Mouse (Mus musculus) liver, adult 2 months (tissue): ENCODE measurements at regions not wholly inside any gene's neighbourhood (a gene's known extent, or its start where the extent isn't known, plus 50 kb on each side); places are given as distances from the start of the nearest gene placed in this dataset.

Source experiments
- CTCF ChIP-seq: fragments of 200-500 bp; IDR thresholded peaks from 2 replicates; pipeline ENCODE4 v1.5.1; 2011; ENCODE audit warnings: low read depth, low read length, control low read depth
- POLR2A ChIP-seq: fragments of 200-500 bp; IDR thresholded peaks from 2 replicates; pipeline ENCODE4 v1.6.1; 2011; ENCODE audit warnings: low read length, control low read depth; ENCODE audit not compliant: insufficient read depth; ENCODE audit errors: extremely low read depth

DNA sequence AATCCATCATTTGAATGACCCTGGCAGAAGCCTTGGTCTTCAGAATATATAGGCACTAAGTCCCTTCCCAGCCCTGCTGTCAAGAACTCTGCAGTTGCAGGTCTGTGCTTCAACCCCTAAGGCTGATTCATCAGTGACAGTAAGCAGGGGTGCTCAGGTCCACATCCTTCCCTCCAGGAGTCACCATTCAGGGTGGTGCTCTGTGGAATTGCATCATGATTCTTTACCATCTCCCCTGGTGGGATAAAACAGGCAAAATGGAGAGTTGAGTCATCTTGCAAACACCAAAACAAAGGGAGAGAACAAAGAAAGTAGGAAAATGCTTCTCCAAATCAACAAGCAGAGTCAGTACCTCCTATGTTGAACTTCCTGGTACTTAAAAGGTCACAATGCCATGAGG is 388.6 kb upstream of the Xylt1 start:
- no peak for TF ChIP-seq POLR2A
- TF ChIP-seq CTCF: no peak
